Mouse (Mus musculus) induced T-regulatory cell, adult 2 months (primary cell): ENCODE measurements around the gene Mpv17.
A peak's percentile ranks its signal among the peaks of the same experiment; 100 is the strongest.

Experiments used
- DNase-seq: peaks from one replicate; pipeline ENCODE4 v3.0.0-alpha.2; 2012; ENCODE audit warnings: low read depth

The Mpv17 gene

DNA sequence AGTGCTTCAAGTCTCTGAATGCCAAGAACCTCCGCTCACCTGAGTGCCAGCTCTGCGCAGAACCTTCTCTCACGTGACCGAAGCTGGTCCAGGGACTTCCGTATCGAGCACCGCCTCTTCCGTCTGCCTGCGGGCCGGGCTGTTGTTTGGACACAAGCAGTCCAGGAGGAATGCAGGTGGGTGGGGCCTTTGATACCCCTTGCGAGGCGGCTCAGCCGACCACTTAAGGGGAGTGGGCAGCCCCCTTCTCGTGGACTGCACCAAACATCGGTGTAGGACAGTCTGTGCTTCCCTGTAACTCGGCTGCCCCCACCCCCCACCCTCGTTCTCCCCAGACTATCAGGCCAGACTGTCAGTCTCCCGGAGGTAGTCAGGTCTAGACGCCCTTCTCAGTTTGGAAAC is at the start of gene Mpv17:
TSS of gene Mpv17 (minus strand) at position 100 of the 402 bp plus-strand sequence.
- peak; percentile 85 for DNase-seq

DNA sequence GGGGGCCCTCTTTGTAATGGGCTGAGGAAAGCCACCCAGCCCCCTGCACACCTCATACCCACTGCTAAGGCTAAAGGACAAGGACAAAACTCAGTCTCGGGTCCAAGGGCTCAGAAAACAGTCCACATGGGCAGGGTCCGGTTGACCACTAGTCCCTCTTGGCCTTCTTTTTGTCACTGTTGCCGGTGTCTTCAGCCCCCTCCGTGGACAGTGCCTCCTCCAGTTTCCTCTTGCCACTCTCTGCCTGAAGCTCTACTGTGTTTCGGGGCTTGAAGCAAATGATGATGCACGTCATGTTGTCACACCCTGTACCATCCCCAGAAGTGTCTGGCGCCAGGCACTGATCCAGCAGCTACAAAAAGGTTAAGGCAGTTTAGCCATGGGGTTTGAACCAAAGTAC is 48.9 kb upstream of the Mpv17 start:
- DNase-seq = peak; percentile 20

DNA sequence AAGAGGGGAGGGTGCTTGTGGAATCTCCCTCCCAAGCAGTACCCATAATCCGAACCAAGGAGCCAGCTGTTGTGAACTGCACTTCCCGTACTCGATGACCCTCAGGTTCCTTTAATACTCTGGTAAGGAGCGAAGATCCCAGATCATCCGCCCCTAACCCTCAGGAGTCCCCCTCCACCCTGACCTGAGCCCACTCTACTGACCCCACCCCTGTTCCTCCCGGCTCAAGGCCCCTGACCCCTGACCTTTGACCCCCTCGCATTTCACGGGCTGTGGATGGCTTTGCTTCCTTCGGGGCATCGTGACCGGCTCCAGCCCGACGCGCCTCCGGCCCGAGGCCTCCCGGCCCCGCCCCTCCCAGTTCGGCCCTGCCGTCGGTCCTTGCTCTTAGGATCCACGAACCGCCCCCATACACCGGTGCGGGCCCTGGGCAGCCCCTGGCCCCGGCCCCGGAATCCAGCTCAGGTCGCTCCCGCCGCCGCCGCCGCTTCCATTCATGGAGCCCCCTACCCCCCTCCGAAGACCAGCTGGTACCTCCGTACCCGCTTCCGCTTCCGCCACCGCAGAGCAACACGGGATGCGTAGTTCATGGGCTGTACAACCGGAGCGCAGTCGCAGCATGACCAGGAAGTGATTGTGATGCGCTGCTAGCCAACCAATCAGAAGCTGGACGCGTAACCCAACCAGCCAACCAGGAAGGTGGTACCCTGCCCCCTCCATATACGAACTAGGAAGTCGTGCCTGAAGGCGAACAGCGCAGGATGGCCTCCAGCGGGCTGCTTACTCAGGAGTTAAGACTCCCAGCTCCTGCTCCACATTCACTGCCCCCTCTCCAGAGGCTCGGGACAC is 47.9 kb upstream of the Mpv17 start, which contains the start of gene Zfp513:
TSS of gene Zfp513 (minus strand) at position 562 of the 849 bp plus-strand sequence.
- peak; percentile 98 for DNase-seq

DNA sequence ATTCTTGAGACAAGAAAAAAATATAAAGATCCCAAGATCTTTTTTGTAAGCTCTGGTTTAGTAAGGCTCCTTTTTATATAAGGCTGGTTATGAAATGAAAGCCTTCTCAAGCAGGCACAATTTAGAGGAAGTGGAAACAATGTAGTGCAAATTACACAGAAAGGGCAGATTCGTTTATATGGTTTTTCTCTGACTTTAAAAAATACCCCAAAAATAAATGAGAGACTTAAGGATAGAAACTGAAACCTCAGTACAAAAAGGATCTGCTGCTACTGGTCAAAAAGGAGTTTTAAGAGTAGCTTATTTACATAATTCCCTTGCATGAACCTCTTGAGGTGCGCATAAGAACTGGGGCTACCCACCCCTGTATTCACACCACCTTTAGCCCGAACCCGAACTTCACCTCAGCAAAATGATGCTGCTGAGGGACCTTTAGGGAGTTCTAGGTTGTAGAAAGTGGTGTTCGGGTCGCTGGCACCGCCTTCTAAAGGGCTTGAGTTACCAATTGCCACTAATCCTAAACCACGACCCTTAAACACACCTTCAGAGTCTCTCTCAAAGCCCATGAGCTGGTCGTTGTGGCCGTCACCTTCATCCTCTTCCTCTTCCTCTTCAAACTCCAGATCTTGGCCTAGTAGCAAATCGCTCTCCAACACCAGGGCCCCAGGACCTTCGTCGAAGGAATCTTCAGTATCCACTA is 47.1 kb upstream of the Mpv17 start:
- DNase-seq = peak; percentile 62

DNA sequence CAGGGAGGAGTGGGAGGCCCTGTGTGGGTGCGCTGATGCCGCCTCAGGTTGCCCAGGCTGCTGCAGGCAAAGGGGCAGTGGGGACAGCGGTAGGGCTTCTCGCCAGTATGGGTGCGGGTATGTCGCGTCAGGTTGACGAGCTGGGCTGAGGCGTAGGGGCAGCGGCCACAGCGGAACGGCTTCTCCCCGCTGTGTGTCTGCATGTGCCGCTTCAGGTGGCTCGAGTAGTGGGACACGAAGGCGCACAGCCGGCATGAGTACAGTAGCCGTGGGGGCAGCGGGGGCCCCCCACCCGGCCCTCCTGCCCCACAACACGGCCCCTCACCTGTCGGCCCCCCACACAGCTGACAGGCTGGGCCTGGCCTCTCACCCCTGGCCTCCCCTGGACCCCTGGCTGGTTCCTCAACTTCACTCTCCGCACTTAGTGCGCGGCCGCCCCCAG is 46.3 kb upstream of the Mpv17 start:
- peak; percentile 21 for DNase-seq

DNA sequence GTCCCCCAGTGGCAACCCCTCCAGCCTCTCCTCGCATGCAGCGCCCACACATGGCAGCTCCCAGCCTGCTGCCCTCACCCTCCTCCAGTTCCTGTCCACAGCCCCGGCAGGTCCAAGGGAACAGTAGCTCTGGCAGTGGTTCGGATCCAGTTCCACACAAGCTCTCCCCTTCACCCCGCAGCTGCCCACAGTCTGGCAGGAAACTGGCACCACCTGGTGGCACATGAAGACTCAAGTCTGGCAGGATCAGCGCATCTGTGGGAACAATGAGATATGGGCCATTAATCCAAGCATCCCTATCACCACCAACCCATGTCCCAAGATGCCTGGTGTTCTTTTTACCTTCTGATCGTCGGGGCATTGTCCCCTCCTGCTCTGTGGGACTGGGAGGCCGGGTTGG is 45.8 kb upstream of the Mpv17 start:
- no peak for DNase-seq

DNA sequence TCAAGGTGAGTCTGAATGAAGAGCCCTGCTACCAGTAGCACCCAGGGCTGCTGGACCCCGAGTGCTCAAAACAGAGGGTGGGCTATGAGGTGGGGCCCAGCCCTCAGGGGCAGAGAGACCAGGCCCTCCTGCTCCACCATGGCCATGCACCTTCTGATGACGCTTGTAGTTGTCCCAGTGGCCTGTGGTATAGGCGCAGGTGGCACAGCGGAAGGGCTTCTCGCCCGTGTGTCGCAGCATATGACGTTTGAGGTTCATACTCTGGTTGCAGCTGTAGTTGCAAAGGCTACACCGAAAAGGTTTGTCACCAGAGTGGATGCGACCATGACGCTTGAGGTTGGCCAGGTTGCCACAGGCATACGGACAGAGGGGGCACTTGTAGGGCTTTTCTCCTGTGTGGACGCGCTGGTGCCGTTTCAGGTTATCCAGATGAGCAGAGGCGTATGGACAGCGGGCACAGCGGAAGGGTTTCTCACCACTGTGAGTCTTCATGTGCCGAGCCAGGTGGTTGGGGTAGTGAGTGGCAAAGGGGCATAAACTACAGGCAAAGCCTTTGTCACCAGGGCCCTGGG is 45.4 kb upstream of the Mpv17 start:
- no peak for DNase-seq

DNA sequence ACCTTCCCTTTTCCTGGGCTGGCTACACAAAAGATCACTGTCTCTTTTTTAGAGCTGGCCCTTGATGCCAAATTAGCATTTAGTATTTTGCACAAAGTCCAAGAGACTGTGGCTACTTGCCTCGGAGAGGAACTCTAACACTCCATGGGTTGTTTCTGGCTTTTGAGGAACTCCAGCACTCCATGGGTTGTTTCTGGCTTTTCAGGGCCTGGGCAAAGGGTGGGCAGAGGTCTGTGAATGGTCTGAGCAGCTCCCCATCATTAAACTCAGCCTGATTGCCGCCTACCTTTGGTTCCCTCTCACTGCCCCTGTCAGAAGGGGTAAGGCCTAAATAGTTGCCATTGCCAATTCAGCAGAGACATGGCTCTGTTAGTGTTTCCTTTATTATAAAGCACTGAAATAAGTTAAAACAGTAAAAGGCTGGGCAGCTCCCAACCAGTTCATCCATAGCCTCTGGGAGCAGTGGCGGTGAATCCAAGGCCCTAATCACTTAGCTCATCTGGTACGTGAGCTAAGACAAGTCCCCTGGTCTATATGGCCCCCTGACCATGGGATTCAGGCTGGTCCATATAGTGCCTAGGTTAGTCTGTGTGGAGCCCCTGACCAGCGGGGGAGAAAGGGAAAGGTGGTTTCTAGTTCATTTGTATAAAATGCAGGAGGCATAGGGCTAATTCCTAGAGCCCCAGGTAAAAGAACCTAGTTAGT is 44.7 kb upstream of the Mpv17 start:
- DNase-seq = no peak

DNA sequence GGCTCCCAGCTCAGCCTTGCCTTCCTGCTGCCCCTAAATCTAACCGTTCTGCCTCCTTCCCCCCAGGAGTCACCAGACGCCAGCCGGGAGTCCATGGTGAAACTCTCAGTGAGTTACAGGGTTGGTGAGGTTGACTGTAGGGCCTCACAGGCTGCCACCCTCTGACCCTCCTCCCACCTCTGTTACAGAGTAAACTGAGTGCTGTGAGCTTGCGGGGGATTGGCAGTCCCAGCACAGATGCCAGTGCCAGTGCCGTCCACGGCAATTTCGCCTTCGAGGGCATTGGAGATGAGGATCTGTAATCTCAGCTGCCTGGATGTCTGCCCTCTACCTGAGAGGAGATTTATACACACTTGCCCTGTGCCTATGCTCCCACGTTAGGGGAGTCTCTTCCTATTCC is 44.1 kb upstream of the Mpv17 start:
- DNase-seq = no peak

DNA sequence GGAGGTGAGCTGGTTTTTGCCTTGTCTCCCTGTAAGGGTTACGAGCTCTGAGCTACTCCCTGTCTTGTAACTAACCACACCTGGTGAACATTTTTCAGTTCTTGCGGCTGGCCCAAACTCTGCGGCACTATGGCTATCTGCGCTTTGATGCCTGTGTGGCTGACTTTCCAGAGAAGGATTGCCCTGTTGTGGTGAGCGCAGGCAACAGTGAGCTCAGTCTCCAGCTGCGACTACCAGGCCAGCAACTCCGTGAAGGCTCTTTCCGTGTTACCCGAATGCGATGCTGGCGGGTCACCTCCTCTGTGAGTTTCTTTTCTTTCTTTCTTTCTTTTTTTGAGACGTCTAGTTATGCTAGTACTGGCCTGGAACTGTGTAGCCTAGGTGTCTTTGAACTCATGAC is 43.0 kb upstream of the Mpv17 start:
- DNase-seq = no peak

DNA sequence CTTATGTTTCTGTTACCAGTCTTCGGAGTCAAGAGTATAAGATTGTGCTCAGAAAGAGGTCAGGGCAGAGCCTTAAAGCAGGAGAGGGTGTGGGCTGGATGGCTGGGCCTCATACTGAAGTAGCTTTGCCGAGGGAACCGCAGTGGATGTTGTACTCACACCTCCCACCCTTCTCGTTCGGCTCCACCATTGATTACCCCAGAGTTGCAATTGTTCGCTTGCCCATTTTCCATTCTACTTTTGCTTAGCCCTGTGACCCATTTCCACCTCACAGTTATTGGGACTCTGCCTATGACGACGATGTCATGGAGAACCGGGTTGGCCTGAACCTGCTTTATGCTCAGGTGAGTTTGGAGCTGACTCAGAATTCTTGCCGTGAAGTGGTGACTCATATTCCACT is 42.2 kb upstream of the Mpv17 start:
- no peak for DNase-seq

DNA sequence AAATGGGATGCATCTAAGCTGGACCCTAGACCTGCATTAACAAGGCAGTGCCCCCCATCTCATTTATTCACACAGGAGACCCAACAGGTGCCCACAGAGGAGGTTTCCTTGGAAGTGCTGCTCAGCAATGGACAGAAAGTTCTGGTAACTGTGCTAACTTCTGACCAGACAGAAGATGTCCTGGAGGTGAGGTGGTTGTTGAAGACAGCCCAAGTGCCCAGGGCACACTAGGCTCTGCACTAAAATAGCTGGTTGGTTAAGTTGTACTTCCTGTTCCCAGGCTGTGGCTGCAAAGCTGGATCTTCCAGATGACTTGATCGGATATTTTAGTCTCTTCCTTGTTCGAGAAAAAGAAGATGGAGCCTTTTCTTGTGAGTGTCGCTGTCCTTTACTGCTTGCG is 41.6 kb upstream of the Mpv17 start:
- no peak for DNase-seq

DNA sequence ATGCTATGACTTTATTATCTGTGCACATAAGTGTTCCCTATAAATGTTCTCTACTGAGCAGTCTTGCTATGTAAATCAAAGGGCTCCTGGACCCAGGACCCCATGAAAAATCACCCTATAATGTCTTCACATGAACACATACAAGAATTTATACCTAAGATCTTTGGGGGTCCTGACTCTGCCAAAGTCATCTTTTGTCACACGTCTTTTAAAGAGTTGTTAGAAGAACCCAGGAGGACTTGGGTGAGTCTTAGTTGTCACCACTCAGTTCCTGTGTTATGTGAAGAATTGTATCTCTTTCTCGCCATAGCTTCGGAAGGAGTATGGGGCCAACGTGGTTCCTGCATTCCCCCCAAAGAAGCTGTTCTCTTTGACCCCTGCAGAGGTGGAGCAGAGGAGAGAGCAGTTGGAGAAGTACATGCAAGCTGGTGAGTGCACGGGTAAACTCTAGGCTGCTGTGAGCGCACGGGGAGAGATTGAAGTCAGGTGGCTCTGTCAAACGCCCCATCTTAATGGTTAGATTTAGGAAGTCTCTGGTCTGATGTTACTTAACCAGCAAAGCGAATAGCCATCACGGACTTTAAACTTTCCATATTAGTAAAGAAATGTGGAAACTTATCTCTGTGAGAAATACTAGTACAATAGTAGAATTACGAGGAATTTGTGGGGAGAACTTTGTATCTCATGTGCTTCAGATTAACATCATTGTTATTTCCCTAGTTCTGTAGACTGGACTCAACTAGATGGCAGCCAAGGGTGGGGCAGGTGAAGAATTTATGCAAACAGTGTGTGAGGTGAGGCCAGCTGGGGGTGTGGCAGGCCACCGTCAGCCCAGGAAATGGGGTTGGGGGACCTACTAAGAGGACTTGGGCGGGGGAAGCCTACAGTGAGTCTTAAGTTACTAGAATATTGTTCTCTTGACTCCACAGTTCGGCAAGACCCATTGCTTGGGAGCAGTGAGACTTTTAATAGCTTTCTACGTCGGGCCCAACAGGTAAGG is 40.7 kb upstream of the Mpv17 start:
- no peak for DNase-seq

DNA sequence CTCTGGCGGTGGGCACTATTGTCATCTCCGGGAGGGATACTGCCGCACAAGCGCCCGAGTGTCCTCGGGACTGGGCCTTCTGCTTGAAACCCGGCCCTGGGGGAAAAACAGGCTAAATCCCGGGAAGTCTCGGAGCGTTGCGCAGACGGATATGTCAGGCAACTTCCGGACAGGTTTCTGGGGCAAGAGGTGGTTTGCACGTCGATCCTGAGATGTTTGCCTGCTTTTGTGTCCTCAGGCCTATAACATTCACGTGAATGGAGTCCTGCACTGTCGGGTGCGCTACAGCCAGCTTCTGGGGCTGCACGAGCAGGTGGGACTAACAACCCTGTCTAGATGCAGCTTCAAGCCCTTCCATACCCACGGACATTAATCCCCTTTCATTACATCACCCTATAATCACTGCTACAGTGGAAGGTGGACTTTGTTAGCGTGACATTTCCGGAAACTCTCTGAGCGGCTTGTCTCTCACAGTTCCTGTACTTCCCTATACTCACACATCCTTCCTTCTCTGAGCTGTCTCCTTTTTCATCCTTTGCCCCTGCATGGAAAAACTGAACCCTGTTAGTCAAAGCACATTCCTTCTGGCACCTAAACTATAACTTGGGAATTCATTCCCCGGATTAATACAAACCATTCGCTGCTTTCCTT is 39.7 kb upstream of the Mpv17 start:
- peak; percentile 60 for DNase-seq

DNA sequence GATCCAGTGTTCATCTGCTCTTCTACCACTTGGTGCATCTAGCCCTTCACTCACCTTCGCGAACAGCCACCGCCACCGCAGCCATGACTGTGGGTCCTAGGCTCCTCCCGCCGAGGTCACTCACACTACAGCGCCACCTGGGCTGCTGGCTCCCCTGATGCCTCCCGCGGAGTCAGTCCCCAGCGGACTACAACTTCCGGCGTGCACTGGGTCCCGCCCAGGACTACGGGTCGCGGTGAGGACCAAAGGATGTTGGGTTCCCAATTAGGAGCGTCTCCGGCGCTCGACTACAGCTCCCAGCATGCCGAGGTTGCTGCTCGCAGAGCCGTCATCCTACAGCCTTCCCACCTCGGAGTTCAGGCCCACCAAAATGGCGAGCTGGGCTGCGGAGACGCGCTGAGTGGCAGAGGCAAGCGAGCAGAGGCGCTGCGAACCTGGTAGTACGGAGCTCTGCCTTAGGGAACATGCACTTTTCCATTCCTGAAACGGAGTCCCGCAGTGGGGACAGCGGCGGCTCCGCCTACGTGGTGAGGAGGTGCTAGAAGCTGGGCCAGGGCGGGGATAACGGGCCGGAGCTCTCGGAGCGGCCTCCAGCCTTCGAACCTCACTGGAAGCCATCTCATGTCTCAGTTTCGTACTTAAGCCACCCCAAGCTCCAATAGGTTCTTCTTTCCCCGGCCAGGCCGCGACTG is 39.0 kb upstream of the Mpv17 start, which contains the start of the genes Snx17 and Eif2b4:
TSS of gene Snx17 (plus strand) at position 289 of the 692 bp plus-strand sequence.
TSS of gene Eif2b4 (minus strand) at position 492 of the 692 bp plus-strand sequence.
- DNase-seq = peak; percentile 99

DNA sequence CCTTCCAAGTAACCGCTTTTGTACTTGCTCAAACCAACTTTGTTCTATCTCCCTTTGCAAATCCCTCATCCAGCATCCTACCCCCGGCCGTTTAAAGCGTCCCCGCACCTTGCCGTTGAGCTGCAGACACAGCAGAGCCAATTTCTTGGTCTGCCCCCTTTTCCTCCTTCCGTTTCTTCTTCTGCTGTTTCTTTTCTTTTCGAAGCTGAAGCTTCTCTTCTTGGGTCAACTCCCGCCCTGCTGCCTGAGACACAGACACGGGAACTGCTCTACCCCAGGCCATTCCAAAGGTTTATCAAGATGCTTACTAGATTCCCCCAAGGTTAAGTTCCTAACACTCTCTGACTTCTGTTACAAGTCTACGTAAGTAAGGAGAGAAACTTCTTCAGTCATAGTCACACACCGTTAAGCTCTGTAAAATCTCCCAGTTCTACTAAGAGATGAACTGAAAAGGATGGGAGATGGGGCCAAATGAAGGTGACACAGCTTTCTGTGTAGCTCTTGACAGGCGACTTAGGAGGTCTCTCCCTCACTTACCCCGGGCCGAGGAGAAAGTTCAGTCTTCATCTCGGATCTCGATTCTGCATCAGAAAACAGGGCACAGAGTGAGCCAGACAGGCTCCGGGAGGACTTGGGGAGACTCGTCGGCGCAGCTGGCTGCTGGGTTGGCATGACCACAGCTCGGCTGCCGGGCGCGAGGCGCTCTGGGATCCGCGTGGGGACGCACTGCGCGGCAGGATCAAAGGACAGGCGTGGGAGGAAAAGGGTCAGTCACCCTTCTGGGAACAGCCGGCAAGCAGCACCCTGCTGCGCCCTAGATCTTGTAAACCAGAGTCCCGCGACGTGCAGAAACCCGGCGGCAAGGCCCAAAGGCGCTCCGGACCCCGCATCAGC is 38.2 kb upstream of the Mpv17 start:
- DNase-seq = no peak

DNA sequence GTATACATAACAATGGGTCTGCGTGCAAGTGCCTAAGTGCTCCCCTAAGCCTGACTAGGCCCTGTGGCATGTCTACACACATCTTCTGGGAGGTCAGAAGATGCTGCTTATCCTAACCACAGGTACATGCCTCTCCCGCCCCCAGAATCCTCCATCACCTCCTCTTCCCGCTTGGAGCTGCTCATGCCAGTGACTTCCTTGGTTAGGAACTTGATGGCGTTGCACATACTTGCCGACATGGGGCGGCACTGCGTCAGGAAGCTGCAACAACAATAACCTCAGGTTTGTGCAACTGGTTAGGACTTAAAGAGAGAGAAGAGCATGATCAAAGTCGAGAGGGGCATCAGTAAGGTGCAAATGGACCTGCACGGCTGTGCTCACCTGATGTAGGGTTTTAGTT is 36.1 kb upstream of the Mpv17 start:
- DNase-seq = no peak

DNA sequence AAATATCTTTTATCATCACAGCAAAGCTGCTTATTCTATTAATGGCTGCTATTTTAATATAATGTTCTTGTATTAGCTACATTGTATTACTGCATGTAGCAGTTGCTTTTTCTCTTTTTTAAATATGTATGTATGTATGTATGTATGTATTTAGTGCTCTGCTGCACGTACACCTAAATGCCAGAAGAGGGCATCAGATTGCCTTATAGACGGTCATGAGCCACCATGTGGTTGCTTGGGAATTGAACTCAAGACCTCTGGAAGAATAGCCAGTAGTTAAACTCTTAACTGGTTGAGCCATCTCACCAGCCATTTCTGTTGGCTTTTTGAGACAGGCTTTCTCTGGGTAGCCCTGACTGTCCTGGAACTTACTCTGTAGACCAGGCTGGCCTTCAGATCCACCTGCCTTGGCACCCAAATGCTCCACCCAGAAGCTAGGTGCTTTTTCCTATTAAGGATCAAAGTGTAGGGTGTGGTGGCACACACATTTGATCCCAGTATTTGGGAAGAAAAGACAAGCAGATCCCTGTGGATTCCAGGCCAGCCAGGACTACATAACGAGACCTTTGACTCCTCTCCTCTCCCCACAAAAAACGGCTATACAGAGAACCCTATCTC is 34.3 kb upstream of the Mpv17 start:
- peak; percentile 65 for DNase-seq
